Mouse (Mus musculus) stomach, embryonic 14.5 days (tissue): ENCODE measurements at regions not wholly inside any gene's neighbourhood (a gene's known extent, or its start where the extent isn't known, plus 50 kb on each side); places are given as distances from the start of the nearest gene placed in this dataset.
A peak's percentile ranks its signal among the peaks of the same experiment; 100 is the strongest.

Experiments
- ATAC-seq: fragments of 200-750 bp; cut with Nextera tagmentation; 2 replicates; pipeline ENCODE4 v1.8.0; 2017; ENCODE audit warnings: low read depth, moderate TSS enrichment; ENCODE audit not compliant: insufficient number of reproducible peaks, insufficient read depth, low FRiP score
- H3K27ac ChIP-seq: fragments of 300-500 bp; sonication (generic); 2 replicates; pipeline ENCODE4 v1.5.1; 2014; ENCODE audit warnings: mild to moderate bottlenecking, low read length, moderate library complexity, mixed read lengths
- H3K27me3 ChIP-seq: fragments of 300-500 bp; sonication (generic); 2 replicates; pipeline ENCODE4 v1.6.1; 2014; ENCODE audit warnings: low read length, control low read depth, mixed read lengths; ENCODE audit not compliant: control insufficient read depth, insufficient read depth
- H3K36me3 ChIP-seq: fragments of 300-500 bp; sonication (generic); 2 replicates; pipeline ENCODE4 v1.6.1; 2014; ENCODE audit warnings: mild to moderate bottlenecking, control low read depth, low read length, moderate library complexity, mixed read lengths; ENCODE audit not compliant: control insufficient read depth, insufficient read depth
- H3K4me1 ChIP-seq: fragments of 300-500 bp; sonication (generic); 2 replicates; pipeline ENCODE4 v1.6.1; 2014; ENCODE audit warnings: low read length, control low read depth, mixed read lengths; ENCODE audit not compliant: control insufficient read depth, insufficient read depth
- H3K4me2 ChIP-seq: fragments of 300-500 bp; sonication (generic); replicated peaks from 2 replicates; pipeline ENCODE4 v1.6.1; 2014; ENCODE audit warnings: low read depth, low read length, control low read depth
- H3K4me3 ChIP-seq: fragments of 300-500 bp; sonication (generic); 2 replicates; pipeline ENCODE4 v1.5.1; 2014; ENCODE audit warnings: low read depth, low read length, control low read depth
- H3K9ac ChIP-seq: fragments of 300-500 bp; sonication (generic); replicated peaks from 2 replicates; pipeline ENCODE4 v1.6.1; 2014; ENCODE audit warnings: low read depth, mild to moderate bottlenecking, control low read depth, low read length, moderate library complexity, mixed read lengths
- H3K9me3 ChIP-seq: fragments of 300-500 bp; sonication (generic); 2 replicates; pipeline ENCODE4 v1.6.1; 2016; ENCODE audit warnings: low read depth, low read length, control low read depth; ENCODE audit not compliant: control insufficient read depth
- WGBS: fragments of 180-500 bp; shearing (Covaris S2); extraction: QIAGEN DNeasy Blood & Tissue Kit; methylation state at CpG from one replicate; pipeline ENCODE4 v1.1.7; 2014; 5-methylcytosine and 5-hydroxymethylcytosine counted together

GRCm38 (mm10) chr6:52476907-52477306 is 163.3 kb downstream of the Hibadh start:
- Histone ChIP-seq H3K4me1 (peaks cover 11% of the 10 kb centered on the region; the same call in 1 of the 2 replicates), H3K27me3 (no peaks in the 10 kb centered on the region), H3K9me3 (no peaks in the 10 kb centered on the region), H3K9ac (no peak overlapping the region), H3K27ac (no peak overlapping the region), H3K4me3 (no peak overlapping the region), H3K4me2 (no peak overlapping the region), H3K36me3 (no peaks in the 10 kb centered on the region)
- WGBS, result 54% methylated on average over 7 of the region's 7 CpGs
- no peak for ATAC-seq

GRCm38 (mm10) chr6:52477380-52477779 is 162.8 kb downstream of the Hibadh start:
- ATAC-seq, result no peak
- H3K4me3 ChIP-seq, result no peak overlapping the region

GRCm38 (mm10) chr6:52478624-52479023 is 161.6 kb downstream of the Hibadh start:
- no peaks in the 10 kb centered on the region for H3K36me3 ChIP-seq
- 84% methylated on average over 2 of the region's 2 CpGs for WGBS
- 0 out of 2 replicates have a peak overlapping the region, but pooled peaks have one; percentile 6 for H3K4me2 ChIP-seq
- no peak overlapping the region for H3K4me3 ChIP-seq
- H3K9ac ChIP-seq, result no peak overlapping the region
- H3K4me1 ChIP-seq, result peaks cover 11% of the 10 kb centered on the region; the same call in 1 of the 2 replicates
- no peak for ATAC-seq
- H3K27ac ChIP-seq, result peak overlapping the region; percentile 58
- no peaks in the 10 kb centered on the region for H3K27me3 ChIP-seq
- no peaks in the 10 kb centered on the region for H3K9me3 ChIP-seq

More at GRCm38 (mm10) chr6:52477380-52477779, 162.8 kb downstream of the Hibadh start:
- WGBS, result 79% methylated on average over 7 of the region's 7 CpGs
- H3K4me1 ChIP-seq, result peaks cover 11% of the 10 kb centered on the region; the same call in 1 of the 2 replicates
- H3K36me3 ChIP-seq, result no peaks in the 10 kb centered on the region
- H3K27me3 ChIP-seq, result no peaks in the 10 kb centered on the region
- no peak overlapping the region for H3K27ac ChIP-seq
- no peaks in the 10 kb centered on the region for H3K9me3 ChIP-seq
- no peak overlapping the region for H3K4me2 ChIP-seq
- no peak overlapping the region for H3K9ac ChIP-seq

- peaks cover 11% of the 10 kb centered on the region; the same call in 1 of the 2 replicates for H3K4me1 ChIP-seq
- 0 out of 2 replicates have a peak overlapping the region, but pooled peaks have one; percentile 6 for H3K4me2 ChIP-seq
- H3K36me3 ChIP-seq, result no peaks in the 10 kb centered on the region
- no peaks in the 10 kb centered on the region for H3K9me3 ChIP-seq
- 21% methylated on average over 12 of the region's 12 CpGs for WGBS
- H3K27ac ChIP-seq, result peak overlapping the region; percentile 58
- no peak overlapping the region for H3K9ac ChIP-seq
- ATAC-seq, result no peak
- H3K27me3 ChIP-seq, result no peaks in the 10 kb centered on the region
- H3K4me3 ChIP-seq, result no peak overlapping the region
Observed at GRCm38 (mm10) chr6:52479200-52479599, 161.0 kb downstream of the Hibadh start.

- Histone ChIP-seq H3K9me3 (no peaks in the 10 kb centered on the region), H3K9ac (no peak overlapping the region), H3K27ac (no peak overlapping the region), H3K4me2 (no peak overlapping the region), H3K36me3 (no peaks in the 10 kb centered on the region), H3K4me1 (peaks cover 14% of the 10 kb centered on the region; the same call in 1 of the 2 replicates), H3K4me3 (no peak overlapping the region), H3K27me3 (no peaks in the 10 kb centered on the region)
- WGBS, result 58% methylated on average over 7 of the region's 7 CpGs
- ATAC-seq, result peak; percentile 49; the same call in 1 of the 2 replicates
Observed at GRCm38 (mm10) chr6:52481975-52482374, 158.2 kb downstream of the Hibadh start.

GRCm38 (mm10) chr6:52486146-52486545 is 154.0 kb downstream of the Hibadh start:
- no peak for ATAC-seq
- WGBS, result 72% methylated on average over 9 of the region's 9 CpGs
- H3K4me1 ChIP-seq, result 0 out of 2 replicates have a peak, but pooled peaks cover 3% of the 10 kb centered on the region

GRCm38 (mm10) chr6:52486655-52487054 is 153.5 kb downstream of the Hibadh start:
- Histone ChIP-seq H3K9ac (no peak overlapping the region), H3K9me3 (no peaks in the 10 kb centered on the region), H3K4me3 (no peak overlapping the region), H3K4me1 (0 out of 2 replicates have a peak, but pooled peaks cover 3% of the 10 kb centered on the region), H3K27ac (peak overlapping the region; percentile 30; the same call in 1 of the 2 replicates), H3K36me3 (no peaks in the 10 kb centered on the region), H3K4me2 (no peak overlapping the region), H3K27me3 (no peaks in the 10 kb centered on the region)
- 70% methylated on average over 4 of the region's 4 CpGs for WGBS
- ATAC-seq, result no peak

More at GRCm38 (mm10) chr6:52486146-52486545, 154.0 kb downstream of the Hibadh start:
- Histone ChIP-seq H3K27ac (peak overlapping the region; percentile 30; the same call in 1 of the 2 replicates), H3K4me2 (no peak overlapping the region), H3K4me3 (no peak overlapping the region), H3K9ac (no peak overlapping the region), H3K27me3 (no peaks in the 10 kb centered on the region), H3K36me3 (no peaks in the 10 kb centered on the region), H3K9me3 (no peaks in the 10 kb centered on the region)

GRCm38 (mm10) chr6:52487861-52488260 is 152.3 kb downstream of the Hibadh start:
- H3K9ac ChIP-seq, result no peak overlapping the region
- no peak for ATAC-seq
- 93% methylated on average over 5 of the region's 5 CpGs for WGBS

More at GRCm38 (mm10) chr6:52487861-52488260, 152.3 kb downstream of the Hibadh start:
- H3K4me2 ChIP-seq, result no peak overlapping the region
- no peaks in the 10 kb centered on the region for H3K36me3 ChIP-seq
- H3K27me3 ChIP-seq, result no peaks in the 10 kb centered on the region
- no peak overlapping the region for H3K27ac ChIP-seq
- no peak overlapping the region for H3K4me3 ChIP-seq
- H3K4me1 ChIP-seq, result 0 out of 2 replicates have a peak, but pooled peaks cover 3% of the 10 kb centered on the region
- no peaks in the 10 kb centered on the region for H3K9me3 ChIP-seq
